Mouse (Mus musculus) intestine, embryonic 16.5 days (tissue): Measurements from ENCODE around the gene Nexn. TPM values are rescaled to one million over a fixed set of nuclear protein-coding genes. Genes with fewer than 3 reads are reported as not detected.

ENCODE experiments used
- ATAC-seq: fragments of 200-750 bp; cut with Nextera tagmentation; 2 replicates; pipeline ENCODE4 v1.8.0; 2017; ENCODE audit warnings: moderate TSS enrichment, moderate library complexity
- H3K27ac ChIP-seq: fragments of 300-500 bp; sonication (generic); 2 replicates; pipeline ENCODE4 v1.5.1; 2014; ENCODE audit warnings: mild to moderate bottlenecking, low read length
- H3K27me3 ChIP-seq: fragments of 300-500 bp; sonication (generic); replicated peaks from 2 replicates; pipeline ENCODE4 v1.6.1; 2014; ENCODE audit warnings: low read length, control low read depth, mixed read lengths; ENCODE audit not compliant: control insufficient read depth, insufficient read depth
- H3K36me3 ChIP-seq: fragments of 300-500 bp; sonication (generic); 2 replicates; pipeline ENCODE4 v1.6.1; 2014; ENCODE audit warnings: low read length, control low read depth; ENCODE audit not compliant: control insufficient read depth, insufficient read depth
- H3K4me1 ChIP-seq: fragments of 300-500 bp; sonication (generic); 2 replicates; pipeline ENCODE4 v1.6.1; 2014; ENCODE audit warnings: low read length, control low read depth, mixed read lengths; ENCODE audit not compliant: control insufficient read depth, insufficient read depth
- H3K4me2 ChIP-seq: fragments of 300-500 bp; sonication (generic); 2 replicates; pipeline ENCODE4 v1.6.1; 2014; ENCODE audit warnings: low read depth, low read length, control low read depth
- H3K4me3 ChIP-seq: fragments of 300-500 bp; sonication (generic); 2 replicates; pipeline ENCODE4 v1.5.1; 2014; ENCODE audit warnings: mild to moderate bottlenecking, low read length
- H3K9ac ChIP-seq: fragments of 300-500 bp; sonication (generic); 2 replicates; pipeline ENCODE4 v1.6.1; 2014; ENCODE audit warnings: low read depth, low read length
- H3K9me3 ChIP-seq: fragments of 300-500 bp; sonication (generic); 2 replicates; pipeline ENCODE4 v1.6.1; 2016; ENCODE audit warnings: low read length, control low read depth; ENCODE audit not compliant: control insufficient read depth
- WGBS: fragments of 180-500 bp; shearing (Covaris S2); extraction: QIAGEN DNeasy Blood & Tissue Kit; methylation state at CpG from one replicate; pipeline ENCODE4 v1.1.7; 2014; 5-methylcytosine and 5-hydroxymethylcytosine counted together
- polyA plus RNA-seq: library from polyadenylated mRNA; unstranded; fragments of >200 nt; fragmentation: Nextera tagmentation; extraction: Ambion mirVana; gene quantifications from 2 replicates; pipeline ENCODE4 v1.2.1, GENCODE M21; 2015

The Nexn gene
- polyA plus RNA-seq, 1 experiment from 2014 or later, result 21.6 TPM

- Histone ChIP-seq H3K27me3 (no peaks in the 10 kb centered on the region), H3K27ac (no peak overlapping the region), H3K36me3 (peaks cover 10% of the 10 kb centered on the region; the same call in 1 of the 2 replicates), H3K4me2 (no peak overlapping the region), H3K9me3 (no peaks in the 10 kb centered on the region), H3K4me3 (no peak overlapping the region), H3K9ac (no peak overlapping the region), H3K4me1 (peaks cover 2% of the 10 kb centered on the region; the same call in 1 of the 2 replicates)
- 98% methylated on average over 1 of the region's 1 CpGs for WGBS
- ATAC-seq, result no peak
Measured at GRCm38 (mm10) chr3:152235238-152235637, 30.9 kb downstream of the Nexn start.

DNA sequence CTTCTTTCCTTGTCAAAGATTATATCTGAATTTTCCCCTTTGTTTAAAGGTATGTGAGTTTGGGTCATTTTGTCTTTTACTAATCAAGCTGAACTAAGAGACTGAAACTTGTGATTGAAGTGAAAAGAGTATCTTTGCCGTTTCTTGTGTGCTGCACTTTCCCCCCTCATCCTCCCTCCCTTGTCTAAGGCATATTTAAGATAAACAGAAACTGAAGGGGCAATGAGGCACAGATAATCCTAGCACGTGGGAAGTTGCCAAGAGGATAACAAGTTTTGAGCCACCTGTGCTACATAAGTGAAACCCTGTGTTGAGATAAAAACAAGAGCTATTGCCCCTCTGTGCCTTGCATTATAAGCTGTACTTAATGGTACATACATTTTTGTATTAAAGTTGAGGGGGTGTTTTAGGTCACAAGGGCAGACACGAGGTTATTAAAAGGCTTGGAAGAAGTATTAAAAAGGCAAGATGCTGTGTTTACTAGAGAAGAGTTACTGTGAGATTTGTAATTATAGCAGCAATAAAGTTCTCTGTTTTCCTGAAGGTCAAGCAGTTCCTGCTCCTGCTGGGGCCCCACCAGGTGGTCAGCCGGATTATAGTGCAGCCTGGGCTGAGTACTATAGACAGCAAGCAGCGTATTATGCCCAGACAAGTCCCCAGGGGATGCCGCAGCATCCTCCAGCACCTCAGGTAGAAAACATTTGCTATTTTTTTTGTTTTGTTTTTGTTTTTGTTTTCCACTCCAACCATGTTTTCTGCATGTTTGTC is 34.6 kb downstream of the Nexn start:
- H3K27ac ChIP-seq, result no peak overlapping the region
- peaks cover 2% of the 10 kb centered on the region; the same call in 1 of the 2 replicates for H3K4me1 ChIP-seq
- H3K4me3 ChIP-seq, result no peak overlapping the region
- no peak overlapping the region for H3K9ac ChIP-seq
- H3K27me3 ChIP-seq, result no peaks in the 10 kb centered on the region
- peaks cover 13% of the 10 kb centered on the region; the same call in 1 of the 2 replicates for H3K36me3 ChIP-seq
- no peaks in the 10 kb centered on the region for H3K9me3 ChIP-seq
- ATAC-seq, result 0 out of 2 replicates have a peak, but pooled peaks have one; percentile 25
- WGBS, result 51% methylated on average over 6 of the region's 6 CpGs
- no peak overlapping the region for H3K4me2 ChIP-seq

DNA sequence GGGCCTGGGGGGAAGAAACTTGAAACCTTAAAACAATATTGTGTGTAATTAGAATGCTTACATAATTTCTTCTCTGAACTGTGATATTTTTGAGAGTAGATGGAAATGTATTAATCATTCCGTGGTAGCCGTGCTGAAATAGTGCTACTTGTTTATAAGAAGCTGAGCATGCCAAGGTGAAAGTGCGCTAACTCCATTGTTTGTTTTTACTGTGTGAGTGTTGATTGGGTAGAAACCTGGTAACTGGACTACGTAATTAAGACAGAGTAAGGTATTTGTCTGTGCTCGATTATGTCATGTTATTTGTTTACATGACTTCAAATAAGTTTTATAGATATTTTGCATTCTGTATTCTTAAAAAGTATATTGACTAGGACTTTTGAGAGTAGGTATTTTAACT is 36.9 kb downstream of the Nexn start:
- Histone ChIP-seq H3K27me3 (no peaks in the 10 kb centered on the region), H3K4me3 (no peak overlapping the region), H3K9me3 (no peaks in the 10 kb centered on the region), H3K4me1 (peaks cover 2% of the 10 kb centered on the region; the same call in 1 of the 2 replicates), H3K9ac (no peak overlapping the region), H3K4me2 (no peak overlapping the region), H3K27ac (no peak overlapping the region), H3K36me3 (peaks cover 27% of the 10 kb centered on the region)
- no peak for ATAC-seq
- 79% methylated on average over 5 of the region's 5 CpGs for WGBS

GRCm38 (mm10) chr3:152228843-152229242 is 37.3 kb downstream of the Nexn start:
- Histone ChIP-seq H3K27me3 (no peaks in the 10 kb centered on the region), H3K36me3 (peaks cover 31% of the 10 kb centered on the region), H3K9ac (no peak overlapping the region), H3K4me1 (peaks cover 2% of the 10 kb centered on the region; the same call in 1 of the 2 replicates), H3K27ac (no peak overlapping the region), H3K9me3 (no peaks in the 10 kb centered on the region), H3K4me3 (no peak overlapping the region), H3K4me2 (no peak overlapping the region)
- ATAC-seq, result no peak
- WGBS, result 88% methylated on average over 7 of the region's 7 CpGs

- Histone ChIP-seq H3K4me1 (no peaks in the 10 kb centered on the region), H3K4me2 (no peak overlapping the region), H3K9me3 (no peaks in the 10 kb centered on the region), H3K27me3 (no peaks in the 10 kb centered on the region), H3K9ac (no peak overlapping the region), H3K4me3 (no peak overlapping the region), H3K27ac (no peak overlapping the region), H3K36me3 (peaks cover 40% of the 10 kb centered on the region)
- ATAC-seq, result no peak
- WGBS, result 85% methylated on average over 7 of the region's 7 CpGs
Measured at GRCm38 (mm10) chr3:152225906-152226305, 40.2 kb downstream of the Nexn start.

DNA sequence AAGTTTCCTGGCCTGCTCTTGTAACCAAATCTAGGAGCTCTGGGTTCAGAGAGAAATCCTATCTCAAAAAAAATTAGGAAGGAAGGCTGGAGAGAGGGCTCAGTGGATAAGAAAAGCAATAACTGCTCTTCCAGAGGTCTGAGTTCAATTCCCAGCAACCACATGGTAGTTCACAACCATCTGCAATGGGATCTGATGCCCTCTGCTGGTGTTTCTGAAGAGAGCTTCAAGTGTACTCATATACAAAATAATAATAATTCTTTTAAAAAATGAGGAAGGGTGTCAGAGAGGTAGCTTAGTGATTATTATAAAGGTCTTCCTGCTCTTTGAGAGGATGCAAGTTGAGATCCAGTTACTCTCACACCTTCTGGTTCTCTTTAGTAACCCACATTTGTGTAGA is 41.2 kb downstream of the Nexn start:
- Histone ChIP-seq H3K36me3 (peaks cover 39% of the 10 kb centered on the region), H3K4me1 (no peaks in the 10 kb centered on the region), H3K9ac (no peak overlapping the region), H3K4me3 (no peak overlapping the region), H3K9me3 (no peaks in the 10 kb centered on the region), H3K4me2 (no peak overlapping the region), H3K27me3 (no peaks in the 10 kb centered on the region), H3K27ac (no peak overlapping the region)
- ATAC-seq, result no peak

DNA sequence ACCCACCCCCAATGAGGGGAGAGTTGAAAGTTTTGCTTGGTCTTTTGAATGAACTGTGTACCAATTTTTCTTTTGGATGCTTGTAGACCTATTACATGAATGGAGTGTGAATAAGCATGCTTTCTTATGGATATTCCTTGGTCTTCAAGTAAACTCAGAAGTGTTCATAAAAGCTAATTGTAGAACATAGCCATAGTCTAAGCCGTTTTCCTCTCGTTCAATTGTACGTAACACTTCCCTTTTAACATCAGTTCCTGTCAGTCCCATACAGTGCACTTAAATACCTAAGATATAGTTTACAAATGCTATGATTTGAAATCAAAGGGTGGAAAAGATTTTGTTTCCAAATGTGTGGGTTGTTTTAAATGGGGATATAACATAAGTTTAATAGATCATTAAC is 52.7 kb downstream of the Nexn start:
- Histone ChIP-seq H3K9me3 (no peaks in the 10 kb centered on the region), H3K4me1 (peaks cover 19% of the 10 kb centered on the region), H3K4me2 (peak overlapping the region; percentile 86), H3K9ac (no peak overlapping the region), H3K4me3 (peak overlapping the region; percentile 16; the same call in 1 of the 2 replicates), H3K27ac (no peak overlapping the region), H3K36me3 (no peaks in the 10 kb centered on the region), H3K27me3 (no peaks in the 10 kb centered on the region)
- WGBS, result 35% methylated on average over 3 of the region's 3 CpGs
- ATAC-seq, result no peak

GRCm38 (mm10) chr3:152211731-152212279 is 54.3 kb downstream of the Nexn start:
- Histone ChIP-seq H3K4me1 (peaks cover 22% of the 10 kb centered on the region), H3K27ac (no peak overlapping the region), H3K9me3 (no peaks in the 10 kb centered on the region), H3K4me2 (peak overlapping the region; percentile 86), H3K27me3 (no peaks in the 10 kb centered on the region), H3K4me3 (peak overlapping the region; percentile 97), H3K9ac (peak overlapping the region; percentile 100), H3K36me3 (no peaks in the 10 kb centered on the region)
- WGBS, result 8% methylated on average over 7 of the region's 7 CpGs
- ATAC-seq, result no peak

DNA sequence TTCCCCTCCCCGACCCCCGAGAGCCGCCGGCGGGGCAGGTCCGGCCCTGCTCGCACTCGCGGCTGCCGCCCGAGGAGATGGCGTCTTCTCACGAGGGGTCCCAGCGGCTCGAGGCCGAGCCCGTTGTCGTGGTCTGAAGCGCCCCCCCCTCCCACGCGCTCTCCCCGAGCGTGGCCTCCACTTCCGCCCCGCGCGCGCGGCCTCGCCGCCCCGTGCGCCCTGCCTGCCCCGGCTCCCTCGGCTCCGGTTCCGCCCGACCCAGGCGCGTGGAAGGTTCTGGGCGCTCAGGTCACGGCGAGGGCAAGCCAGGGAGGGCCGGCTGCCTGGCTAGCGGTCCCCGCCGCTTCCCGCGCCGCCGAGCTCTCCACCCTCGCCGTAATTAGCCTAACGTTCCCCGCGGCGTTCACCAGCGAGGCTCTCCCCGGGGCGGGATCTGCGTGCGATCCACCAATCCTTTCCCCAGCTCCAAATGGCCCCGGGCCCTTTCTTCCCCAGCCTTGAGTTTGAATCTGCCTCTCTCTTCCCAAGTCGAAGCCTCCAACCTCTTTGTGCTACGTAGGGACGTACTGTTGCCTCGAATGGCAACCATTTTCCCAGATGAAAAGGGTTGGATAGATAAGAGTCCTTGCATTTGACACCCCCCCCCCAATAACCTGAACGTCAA is 55.3 kb downstream of the Nexn start:
- Histone ChIP-seq H3K27me3 (no peaks in the 10 kb centered on the region), H3K9ac (peak overlapping the region; percentile 100), H3K9me3 (no peaks in the 10 kb centered on the region), H3K4me3 (peak overlapping the region; percentile 97), H3K4me2 (peak overlapping the region; percentile 86), H3K36me3 (no peaks in the 10 kb centered on the region), H3K4me1 (peaks cover 22% of the 10 kb centered on the region), H3K27ac (peak overlapping the region; percentile 93)
- peak; percentile 64 for ATAC-seq
- under 1% methylated on average over 68 of the region's 68 CpGs for WGBS
